Mouse (Mus musculus): ENCODE data around the gene Crxos.

Crxos gene

DNA sequence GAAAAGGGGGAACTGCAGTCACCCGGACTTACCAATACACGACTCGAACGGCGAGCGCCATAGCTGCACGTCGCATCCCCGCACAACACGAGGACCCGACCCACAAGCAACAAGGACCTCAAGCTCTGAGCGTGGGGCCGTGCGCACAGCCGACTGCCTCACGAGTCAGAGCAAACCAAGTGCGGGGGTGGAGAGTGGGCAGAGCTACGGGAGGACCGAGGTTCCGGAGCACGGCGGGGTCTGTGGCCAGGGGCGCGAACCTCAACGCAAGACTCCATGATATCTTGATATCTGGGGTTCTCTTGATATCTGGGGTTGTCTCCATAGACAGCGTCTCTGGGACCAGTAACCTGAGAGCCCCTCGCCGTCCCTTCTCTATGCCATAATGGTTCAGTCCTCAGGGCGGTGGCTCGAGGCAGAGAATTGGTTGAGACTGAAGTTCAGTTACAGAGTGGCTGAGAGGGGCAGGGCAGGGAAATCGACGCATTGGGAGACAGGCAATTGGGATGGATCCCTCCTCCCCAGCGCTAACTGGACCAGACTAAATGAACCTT is 39.9 kb downstream of the Crxos start, which contains the start of gene Selenow:
Gene Selenow (minus strand): TSS at position 183 of the 554 bp plus-strand sequence.
- peak; percentile 99 for DNase-seq

DNA sequence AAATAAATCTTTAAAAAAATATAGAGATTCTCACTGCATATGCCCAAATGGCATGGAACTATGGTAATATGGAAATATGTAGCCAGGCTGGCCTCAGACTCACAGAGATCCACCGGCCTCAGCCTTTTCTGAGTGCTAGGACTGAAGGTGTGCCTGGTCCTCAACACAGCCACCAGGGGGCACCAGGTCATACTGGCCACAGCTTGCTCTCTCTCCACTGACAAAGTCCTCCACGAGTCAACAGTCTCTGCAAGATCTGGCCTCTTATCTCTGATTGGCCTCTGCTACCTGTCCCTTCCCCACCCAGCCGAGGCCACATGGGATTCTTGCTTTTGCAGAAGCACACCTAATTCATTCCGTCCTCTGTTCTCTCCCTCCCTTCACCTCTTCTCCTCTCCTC is 47.5 kb downstream of the Crxos start:
- DNase-seq: peak; percentile 95

DNA sequence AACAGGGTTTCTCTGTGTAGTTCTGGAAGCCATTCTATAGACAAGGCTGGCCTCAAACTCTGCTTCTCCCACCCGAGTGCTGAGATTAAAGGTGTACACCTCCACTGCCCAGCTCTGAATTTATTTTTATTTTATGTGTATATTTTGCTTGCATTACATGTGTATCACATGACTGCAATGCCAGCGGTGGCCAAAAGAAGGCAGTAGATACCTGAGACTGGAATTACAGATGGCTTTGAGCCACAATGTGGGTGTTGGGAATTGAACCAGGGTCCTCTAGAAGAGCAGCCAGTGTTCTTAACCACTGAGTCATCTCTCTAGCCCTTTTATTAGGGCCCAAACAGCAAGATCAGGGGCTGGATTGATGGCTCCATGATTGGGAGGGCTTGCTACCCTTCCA is 48.1 kb downstream of the Crxos start:
- no peak for DNase-seq

DNA sequence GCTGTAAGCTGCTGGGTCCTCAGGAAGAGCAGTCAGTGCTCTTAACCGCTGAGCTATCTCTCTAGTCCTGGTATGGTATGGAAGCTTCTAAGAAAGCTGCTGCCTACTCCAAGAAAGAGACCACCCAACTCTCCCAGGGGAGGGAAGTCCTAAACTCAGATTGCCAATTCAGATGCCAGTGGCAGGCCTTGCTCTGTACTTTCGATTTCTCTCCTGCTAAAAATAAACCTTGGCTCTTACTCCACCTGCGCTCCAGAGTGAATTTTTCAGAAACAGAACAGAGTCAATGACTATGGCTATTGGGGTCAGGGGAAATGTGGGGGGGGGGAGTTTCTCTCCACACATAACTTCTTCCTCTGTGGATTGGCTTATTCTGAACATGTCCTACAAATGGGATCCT is 49.2 kb downstream of the Crxos start:
- DNase-seq: peak; percentile 91

DNA sequence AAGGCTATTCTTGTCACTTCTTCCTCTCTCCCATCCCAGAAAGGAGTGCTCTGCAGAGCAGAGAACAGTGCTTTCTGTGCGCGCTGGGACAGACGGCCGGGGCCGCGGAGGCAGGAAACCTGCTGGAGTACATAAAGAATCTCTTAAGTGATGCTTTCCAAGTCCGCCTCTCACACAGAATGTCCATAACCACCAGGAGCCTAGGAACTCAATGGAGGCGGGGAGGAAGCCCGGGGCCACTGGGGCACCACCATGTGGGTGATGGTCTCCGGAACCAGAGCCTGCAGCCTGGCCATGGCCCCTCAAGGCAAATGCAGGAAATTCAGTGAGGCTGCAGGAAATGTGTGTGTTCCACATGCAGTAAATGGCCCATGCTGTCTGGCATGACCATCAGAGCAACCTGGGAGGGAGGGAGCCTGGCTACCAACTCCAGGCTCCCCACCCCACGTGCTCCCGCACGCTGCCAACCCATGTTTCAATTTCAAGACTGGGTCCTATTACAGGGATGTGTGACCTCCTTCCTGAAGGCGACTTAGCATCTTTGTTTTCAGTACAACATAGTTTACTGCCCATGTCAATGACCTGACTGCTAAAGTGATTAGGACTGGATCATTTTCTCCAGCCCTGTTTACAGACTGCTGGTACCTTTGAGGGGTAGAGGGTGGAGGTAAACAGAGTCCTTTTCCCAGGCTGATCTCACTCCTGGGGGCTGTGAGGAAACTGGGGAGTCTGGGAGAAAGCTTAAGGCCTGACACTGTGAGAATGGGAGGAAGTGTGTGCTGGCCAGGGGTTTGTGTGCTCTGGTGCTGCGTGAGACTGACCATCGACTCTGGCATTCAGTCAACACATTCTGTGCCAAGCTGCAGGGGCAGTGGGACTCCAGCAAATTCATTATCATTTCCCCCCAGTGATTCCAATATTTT is 51.3 kb downstream of the Crxos start:
- DNase-seq: peak; percentile 99

DNA sequence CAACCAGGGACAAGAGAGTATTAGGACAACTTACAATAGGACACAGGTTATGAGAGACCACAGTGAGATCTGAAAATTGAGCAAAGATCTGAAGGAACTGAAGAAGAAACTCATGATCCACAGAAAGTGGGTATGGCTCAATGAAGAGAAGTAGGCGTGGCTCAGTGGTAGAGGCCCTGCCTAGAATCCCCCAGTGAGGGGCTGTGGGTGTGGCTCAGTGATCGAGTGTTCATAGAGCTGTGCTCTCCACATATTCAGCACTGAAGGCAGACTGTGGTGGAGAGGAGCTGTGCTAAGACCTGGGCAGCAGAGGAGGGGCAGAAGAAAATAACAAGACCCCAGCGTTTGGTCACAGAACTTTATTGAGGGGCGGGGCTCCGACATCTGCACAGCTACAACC is 55.1 kb downstream of the Crxos start:
- DNase-seq: no peak

DNA sequence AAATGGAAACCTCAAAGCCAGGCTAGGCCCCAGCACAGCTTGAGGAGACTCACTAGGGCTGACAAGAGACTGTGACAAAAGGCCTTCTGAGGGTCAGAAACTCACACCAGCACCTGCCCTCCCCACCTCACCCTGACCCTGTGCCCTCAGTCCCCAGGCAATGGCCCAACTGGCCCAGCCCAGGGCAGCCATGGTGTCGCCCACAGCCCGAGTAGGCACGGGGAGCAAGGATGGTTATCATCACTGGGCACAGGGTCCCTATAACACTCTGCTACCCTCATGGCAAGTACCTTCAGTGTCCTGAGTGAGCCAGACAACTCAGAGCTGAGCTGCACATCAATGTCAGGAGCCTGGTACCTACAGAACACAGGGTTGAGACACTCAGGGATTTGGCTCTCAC is 56.2 kb downstream of the Crxos start:
- DNase-seq: peak; percentile 92

DNA sequence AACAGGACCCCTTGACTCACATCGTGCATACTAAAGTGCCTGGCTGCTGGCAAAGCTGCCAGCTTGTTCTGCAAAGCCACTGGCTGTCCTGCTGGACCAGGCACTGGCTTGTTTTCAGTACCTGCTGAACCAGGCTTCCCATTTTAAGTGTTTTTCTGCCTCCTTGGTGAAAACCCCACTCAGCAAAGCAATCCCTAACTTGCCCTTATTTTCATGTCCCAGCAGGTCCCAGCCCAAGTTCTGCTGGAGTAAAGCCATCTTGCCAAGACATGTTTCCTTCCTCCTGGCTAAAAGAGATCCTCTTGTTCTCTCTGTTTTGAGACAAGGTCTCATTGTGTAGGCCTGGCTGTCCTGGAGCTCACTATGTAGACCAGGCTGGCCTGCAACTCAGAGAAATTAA is 61.9 kb downstream of the Crxos start:
- peak; percentile 88 for DNase-seq

DNA sequence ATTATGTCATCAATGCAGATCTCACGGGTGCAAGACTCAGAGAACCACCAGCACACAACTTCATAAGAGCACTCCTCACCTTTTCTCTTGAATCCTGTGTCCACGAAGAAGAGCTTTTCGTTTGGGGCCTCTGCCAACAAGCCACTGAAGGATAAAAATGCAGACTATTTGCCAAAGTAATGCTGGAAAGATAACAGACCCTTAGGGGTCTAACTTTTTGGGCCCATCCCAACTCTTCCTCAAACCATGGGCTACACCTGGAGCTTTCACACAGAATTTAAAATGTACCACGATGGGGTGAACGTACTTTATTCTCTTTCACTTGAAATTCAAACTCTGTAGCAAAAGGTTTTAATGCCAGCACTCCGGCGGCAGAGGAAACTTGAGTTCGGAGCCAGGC is 62.8 kb downstream of the Crxos start:
- no peak for DNase-seq

DNA sequence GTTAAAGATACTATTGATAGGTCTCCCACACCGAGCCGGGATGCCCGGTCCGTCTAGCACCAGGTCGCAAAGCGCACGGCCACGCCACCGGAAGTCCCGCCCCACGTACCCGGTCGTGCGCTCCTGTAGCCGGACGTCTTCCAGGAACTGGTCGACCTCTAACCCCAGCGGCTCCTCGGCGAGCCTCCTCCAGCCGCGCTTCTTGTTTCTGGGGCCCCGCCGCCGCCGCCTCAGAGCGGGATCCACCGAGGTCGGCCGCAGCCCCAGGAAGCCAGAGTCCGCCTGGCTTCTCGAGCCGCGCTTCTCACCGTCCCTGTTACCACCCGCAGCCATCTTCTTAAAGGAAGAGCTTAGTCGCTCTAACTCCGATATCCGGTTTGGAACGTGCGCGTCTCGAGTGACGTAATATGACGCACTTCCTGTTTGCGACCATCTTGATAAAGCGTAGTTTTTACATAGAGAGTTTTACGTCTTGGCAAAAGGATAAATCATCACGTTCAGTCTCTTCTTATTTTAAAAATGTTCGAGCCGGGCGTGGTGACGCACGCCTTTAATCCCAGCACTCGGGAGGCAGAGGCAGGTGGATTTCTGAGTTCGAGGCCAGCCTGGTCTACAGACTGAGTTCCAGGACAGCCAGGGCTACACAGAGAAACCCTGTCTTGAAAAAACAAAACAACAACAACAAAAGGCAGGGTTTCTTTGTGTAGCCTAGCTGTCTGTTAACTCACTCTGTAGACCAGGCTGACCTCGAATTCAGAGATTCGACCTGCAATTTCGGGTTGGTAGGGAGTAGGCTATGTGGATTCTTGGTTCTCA is 63.5 kb downstream of the Crxos start, which contains the start of gene Nop53:
Gene Nop53 (minus strand): TSS at position 354 of the 816 bp plus-strand sequence.
- DNase-seq: peak; percentile 99

DNA sequence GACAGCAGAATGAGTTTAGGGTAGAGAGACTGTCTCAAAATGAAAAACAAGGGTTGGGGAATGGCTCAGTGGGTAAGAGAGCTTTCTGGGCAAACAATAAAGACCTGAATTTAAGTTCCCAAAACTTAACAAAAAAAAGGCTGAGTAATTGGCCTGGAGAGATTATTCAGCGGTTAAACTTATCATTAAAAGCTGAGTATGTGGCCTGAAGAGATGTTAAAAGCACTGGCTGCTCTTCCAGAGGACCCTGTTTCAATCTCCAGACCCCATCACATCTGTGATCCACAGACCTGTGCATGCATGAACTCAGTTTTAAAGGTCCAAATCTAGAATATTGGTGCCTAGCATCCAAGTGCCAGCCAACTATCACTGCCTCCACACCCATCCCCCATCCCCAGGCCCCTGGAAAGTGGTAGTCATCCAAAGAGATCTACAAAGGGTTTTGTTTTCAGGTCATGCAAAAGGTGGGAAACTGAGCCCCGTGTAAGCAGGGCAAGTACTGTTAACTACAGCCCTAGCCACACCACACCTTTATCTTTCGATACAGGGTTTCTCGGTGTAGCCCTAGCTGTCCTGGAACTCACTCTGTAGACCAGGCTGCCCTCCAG is 65.3 kb downstream of the Crxos start:
- DNase-seq: peak; percentile 93

DNA sequence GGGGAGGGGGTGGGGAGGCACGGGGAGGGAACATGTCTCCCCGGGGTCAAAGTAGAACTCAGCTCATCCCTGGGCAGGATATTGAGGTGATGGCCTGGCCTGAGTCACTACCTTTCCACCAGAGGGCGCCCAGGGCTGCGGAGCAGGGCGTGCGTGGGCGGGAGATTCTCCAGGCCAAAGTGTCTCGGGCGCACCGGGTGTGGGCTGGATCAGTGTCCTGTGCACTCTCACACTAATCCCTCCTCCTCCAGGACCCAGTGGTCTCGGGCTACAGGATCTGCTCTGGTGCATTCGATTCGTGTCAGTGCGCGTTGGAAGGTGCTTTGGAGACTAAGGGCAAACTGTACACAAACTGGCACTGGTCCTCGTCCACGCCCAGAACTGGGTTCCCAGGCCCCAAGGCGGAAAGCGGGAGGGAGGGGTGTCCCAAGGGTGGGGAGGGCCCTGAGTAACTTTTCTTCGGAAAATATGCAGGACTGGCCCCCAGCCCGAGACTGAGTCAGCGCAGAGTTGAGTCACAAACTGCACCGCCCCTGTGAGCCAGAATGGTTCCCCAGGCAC is 66.0 kb downstream of the Crxos start:
- peak; percentile 100 for DNase-seq

DNA sequence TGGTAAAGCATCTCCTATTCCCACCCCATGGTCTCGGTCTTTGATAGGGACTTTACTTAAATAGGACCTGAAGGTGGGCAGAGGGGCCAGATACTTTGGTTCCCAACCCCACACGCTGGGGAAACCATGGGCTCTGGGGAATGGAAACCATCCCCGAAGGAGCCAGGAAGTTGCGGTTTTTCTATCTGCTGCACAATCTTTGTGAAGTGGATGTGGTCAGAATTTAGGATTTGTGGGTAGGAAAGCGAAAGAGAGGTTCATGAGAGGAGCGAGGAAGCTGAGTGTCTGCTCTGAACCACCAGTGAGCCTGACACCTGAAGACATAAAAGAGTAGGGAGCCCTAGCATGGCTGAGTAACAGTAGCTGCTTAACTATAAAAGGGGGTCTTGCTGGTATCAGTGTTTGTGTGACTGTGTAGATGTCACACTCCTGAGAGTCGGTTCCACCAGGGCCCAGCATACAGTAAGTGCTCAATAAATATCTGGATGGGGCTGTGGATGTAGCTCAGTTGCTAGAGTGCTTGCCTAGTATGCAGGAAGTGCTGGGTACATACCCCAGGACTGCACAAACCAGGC is 66.9 kb downstream of the Crxos start:
- DNase-seq: peak; percentile 92

DNA sequence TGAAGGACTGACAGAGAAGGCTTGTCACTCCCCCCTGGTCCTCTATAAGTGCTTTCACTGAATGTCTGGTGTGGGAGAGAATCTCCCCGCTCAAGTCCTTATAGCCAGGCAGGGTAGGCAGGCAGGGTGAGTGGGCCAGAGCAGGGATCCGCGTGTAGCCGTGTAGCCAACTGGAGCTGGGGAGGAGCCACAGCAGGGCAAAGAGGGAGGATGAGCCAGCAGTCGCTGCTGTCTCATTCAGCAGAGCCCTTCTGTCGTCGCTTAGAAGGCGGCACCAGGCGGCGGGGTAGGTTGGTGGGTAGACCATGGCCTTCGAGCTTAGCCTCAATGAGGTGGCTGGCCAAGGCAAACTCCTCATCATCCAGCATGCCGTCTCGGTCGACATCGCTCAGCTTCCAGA is 67.6 kb downstream of the Crxos start:
- DNase-seq: peak; percentile 92

DNA sequence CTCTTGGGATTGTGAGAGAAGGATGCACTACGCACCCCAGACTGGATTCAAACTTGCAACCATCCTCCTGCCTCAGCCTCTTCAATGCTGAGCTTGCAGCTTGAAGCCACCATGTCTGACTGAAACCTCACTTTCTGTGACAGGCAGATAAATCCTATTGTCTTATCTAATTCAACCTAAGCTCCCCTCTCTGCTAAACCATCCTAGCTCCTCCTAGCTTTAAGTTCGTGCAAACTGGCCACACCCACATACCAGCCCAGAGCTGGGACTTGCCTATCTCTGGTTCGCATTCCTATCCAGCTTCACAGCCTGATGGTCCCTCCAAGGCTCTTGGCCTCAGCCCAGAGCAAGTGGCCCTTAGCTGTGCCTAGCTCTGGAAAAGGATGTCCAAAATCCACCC is 70.0 kb downstream of the Crxos start:
- DNase-seq: no peak
